Mouse (Mus musculus) c-Kit-positive CD71-negative TER-119-negative erythroid progenitor cells, embryonic 14.5 days (primary cell): ENCODE data around the gene Foxf2.

Source experiments
- DNase-seq: peaks from one replicate; pipeline ENCODE4 v3.0.0-alpha.2; 2013; ENCODE audit warnings: low read depth

Gene Foxf2

GRCm38 (mm10) chr13:31625333-31626101 is at the start of gene Foxf2:
Gene Foxf2 (plus strand): TSS chr13:31625816.
- no peak for DNase-seq

DNA sequence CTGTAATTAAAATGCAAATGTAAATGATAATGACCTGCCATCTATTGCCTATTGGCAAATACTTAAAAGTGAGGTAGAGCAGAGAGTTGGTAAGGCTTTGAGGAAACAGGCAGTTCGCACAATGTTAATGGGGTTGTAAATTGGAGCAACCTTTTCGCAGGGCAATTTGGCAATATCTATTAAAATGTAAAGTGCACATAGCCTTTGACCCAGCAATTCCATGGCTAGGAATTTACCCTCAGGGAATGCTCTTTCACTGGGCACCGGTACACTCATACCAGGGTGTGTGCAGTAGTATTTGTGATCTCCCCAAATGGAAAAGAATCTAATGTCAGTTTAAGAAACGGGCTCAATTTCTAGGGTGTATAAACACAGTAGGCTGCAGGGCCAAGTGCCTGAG is 48.9 kb upstream of the Foxf2 start:
- no peak for DNase-seq

- no peak for DNase-seq
Observed at GRCm38 (mm10) chr13:31577576-31577975, 48.0 kb upstream of the Foxf2 start.

DNA sequence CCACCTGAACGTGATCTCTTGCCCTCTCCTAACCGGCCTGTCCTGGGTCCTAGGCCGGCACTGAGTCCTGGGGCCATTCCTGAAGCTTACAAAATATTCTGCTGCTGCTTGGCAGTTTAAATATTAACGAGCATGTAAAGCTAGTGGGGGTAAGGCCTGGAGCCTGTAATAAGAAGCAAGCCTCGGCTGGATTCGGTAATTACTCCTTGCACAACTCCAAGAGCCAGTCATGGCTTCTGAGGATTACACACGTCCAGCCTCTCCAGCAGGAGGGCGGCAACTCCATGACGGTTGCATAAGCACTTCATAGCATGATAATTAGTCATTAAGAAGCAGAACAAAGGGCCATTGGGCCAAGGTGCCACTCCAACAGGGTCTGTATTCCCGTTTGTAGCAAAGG is 47.2 kb upstream of the Foxf2 start:
- DNase-seq = no peak

- no peak for DNase-seq
Observed at GRCm38 (mm10) chr13:31579866-31580265, 45.8 kb upstream of the Foxf2 start.

DNA sequence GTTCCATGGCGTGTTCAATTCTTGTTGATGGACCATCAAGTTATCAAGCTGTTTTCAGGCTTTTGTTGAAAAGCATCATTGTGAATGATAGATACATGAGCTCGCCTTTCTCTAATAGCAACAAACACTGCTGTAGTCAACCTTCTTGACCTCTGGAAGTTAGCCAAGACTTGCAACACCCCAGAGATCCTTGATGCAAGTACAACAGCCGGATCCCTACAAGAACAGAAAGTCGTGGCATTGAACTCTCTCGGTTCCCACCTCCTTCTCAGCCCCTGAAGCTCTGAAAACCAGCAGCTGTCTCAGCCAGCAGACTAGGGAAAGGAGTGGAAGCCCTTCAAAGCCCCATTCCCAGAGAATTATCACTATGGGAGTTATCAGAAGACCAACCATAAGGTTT is 38.3 kb upstream of the Foxf2 start:
- DNase-seq = no peak

GRCm38 (mm10) chr13:31599576-31599975 is 26.0 kb upstream of the Foxf2 start:
- DNase-seq = no peak

DNA sequence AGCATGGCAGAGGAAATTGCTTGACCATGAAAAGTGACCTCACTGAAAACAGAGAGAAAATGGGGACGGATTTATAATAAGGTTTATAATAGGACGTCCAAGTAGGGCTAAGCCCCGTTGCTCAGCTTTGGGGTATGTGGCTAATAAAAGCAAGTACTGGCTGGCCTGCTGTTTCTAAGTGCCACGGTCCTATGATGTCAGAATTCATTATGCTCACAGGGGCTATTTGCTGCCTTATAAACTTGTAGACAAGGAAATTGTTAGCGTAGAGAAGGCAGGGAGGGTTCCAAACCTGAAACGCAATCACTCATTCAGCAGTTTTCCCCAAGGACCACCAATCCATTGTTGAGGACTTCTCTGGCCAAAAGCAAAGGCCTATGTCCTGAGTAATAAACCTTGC is 21.7 kb upstream of the Foxf2 start:
- DNase-seq = no peak

DNA sequence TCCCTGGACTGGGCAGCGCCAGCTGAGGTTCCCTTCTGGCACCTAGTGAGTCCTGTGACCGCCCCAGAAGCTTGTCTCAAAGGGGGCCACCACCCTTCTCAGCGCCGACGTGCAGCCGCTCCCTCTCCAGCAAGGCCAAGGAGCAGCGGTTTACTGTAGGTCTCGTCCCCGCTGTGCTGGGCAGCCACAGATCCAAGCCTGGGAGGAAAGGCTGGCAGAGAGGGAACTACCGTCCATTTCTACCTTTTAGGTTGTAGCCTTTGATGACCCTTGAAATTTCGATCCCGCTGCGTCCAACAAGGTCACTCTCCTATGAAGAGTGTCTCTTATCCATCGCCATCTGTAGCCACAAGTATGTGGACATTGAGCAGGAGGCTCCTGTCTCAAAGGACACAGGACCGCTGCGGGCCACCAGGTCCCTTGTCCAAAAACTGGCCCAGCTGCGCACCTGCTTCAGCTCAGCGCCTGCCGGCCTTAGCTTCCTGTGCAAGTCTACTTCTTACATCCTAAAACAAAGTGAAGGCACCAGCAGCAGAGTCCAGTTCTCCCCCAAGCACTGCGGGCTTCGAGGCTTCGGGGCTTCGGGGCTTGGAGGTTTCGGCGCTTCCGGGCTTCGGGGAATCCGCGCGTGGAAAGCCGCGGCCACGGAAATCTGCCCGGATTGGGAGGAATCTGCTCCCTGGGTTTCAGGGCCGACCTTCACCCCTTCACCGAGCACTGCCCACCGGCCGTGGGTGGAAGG is 10.7 kb upstream of the Foxf2 start:
- DNase-seq = no peak

- DNase-seq = no peak
Observed at GRCm38 (mm10) chr13:31615561-31616165, 10.0 kb upstream of the Foxf2 start.

- no peak for DNase-seq
Observed at GRCm38 (mm10) chr13:31618001-31618400, 7.6 kb upstream of the Foxf2 start.

DNA sequence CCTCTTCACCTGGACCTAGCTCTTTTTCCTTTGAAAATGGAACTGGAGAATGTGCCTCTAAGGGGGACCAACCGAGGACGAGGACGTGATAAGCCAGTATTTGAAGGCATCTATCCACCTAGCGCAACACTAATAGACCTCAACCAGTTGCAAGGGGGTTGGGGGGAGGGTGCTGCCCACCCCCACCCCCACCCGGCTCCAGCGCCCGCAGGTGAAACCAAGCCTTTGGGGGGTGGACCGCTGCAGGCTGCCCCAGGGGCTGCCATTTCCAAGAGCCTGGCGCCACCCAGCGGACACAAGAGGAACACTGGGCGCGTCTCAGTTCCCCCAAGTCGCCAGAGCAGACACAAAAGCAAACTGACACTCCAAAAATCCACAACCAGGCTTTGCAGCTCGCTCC is 7.2 kb upstream of the Foxf2 start:
- no peak for DNase-seq

DNA sequence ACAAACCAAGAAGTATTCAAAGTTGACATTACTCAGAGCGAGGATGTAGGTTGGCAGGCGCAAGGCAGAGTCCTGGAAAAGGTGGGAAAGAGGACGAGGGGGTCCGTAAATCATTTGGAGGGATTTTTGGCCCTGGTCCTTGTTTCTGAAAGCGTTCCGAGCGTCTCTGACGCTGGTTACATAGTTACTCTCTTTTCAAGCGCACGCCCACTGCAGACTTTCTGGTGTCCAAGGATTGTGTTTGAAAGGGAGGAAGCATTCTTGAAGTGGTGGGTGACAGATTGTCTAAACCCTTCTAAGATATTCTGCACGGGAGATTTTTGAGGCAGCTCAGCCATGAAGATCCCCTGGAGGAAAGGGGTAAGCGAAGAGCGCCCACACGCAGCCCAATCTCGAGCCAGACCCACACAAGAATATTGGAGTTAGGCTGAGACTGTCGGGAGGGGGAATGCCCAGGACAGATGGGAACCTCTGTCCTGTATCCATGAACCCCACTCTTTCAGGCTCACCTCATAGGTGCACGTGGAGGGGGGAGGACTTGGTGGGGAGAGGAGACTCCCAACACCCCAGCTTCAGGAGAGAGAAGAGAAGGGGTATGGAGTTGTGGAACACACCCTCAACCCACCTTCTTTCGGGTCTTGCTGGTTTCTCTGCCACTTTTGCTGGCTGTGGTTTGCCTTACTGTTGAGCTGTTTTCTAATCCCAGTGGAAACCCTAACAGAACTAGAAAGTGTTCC is 6.5 kb upstream of the Foxf2 start:
- DNase-seq = no peak

GRCm38 (mm10) chr13:31619826-31620498 is 5.7 kb upstream of the Foxf2 start:
- DNase-seq = no peak

GRCm38 (mm10) chr13:31620499-31620847 is 5.1 kb upstream of the Foxf2 start:
- DNase-seq = no peak

GRCm38 (mm10) chr13:31620937-31621336 is 4.7 kb upstream of the Foxf2 start:
- DNase-seq = no peak

GRCm38 (mm10) chr13:31621741-31622140 is 3.9 kb upstream of the Foxf2 start:
- no peak for DNase-seq

DNA sequence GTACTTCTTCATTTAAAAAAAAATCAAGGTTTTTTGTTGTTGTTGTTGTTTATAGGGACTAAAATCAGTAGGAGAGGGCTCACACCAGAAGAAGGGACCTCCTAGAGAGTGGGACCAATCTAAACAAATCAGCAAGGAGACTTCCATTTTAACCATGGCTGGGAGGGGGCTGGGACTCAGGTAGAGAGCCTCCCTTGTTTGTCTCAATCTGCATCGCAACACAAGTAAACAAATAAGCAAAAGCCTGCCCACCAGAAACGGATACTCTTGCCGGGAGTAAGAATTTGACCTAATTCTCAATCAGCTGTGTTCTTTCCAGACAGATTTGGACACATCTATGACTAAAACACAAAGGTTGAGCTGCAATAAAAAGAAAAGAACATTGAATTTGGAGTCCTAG is 3.2 kb upstream of the Foxf2 start:
- no peak for DNase-seq

DNA sequence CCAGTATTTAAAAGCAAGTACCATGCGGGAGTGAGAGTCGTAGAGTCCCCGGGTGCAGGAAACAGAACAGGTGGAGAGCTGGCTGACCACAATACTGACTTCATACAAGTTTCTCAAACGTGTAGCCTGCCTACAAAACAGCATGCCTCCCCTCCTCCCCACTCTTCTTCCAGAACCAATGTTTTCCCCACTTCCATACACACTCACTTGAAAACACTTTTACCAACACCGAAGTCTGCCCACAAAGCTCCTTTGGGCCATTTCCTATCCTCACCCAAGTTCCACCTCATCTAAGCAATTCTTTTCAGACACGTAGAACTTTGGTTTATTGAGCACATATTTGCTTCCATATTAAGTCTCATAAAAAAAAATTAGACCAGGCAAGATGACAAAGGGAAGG is 2.3 kb upstream of the Foxf2 start:
- DNase-seq = no peak

DNA sequence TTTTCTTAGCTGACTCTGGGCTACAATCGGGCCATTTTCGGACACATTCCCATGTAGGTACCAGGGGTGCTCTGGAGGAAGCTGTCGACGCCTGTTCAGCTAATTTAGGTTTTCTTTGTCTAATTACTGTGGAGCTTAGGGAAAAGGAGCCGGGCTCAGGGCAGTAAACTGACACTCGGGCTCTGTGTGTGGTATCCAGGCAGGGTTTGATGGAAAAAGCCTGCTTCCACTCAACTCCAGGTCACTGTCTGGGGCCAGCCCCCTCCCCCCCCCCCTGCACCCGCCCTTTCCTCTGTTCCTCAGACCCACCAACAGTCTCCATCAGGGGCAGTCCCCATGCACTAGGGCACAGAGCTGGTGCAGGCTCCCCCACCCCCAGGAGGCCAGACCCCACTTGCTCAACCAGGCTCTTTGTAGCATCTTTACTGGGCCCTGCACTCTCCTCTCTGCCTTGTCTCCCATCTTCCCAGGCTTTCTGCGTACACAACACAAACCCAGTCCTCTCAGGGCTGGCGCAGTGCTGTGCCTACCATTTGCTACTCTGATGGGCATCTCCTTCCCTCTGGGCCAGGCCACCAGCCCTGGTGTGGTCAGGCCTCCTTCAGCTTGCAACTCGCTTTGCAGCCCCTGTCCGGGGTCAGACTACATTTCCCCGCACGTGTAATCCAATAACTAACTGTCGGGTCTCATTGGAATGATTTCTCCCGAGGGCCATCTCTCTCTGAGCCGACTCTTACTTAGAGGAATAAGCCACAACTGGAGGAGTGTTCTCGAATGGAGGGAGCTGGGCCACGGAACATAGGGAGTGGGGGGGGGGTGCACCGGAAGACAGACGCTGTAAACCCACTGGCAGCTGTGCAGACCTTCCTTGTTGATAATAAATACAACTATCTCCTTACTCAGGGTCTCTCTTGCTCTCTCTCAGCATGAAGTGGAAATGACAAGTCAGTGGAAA is 1.4 kb upstream of the Foxf2 start:
- no peak for DNase-seq

- DNase-seq = no peak
Observed at GRCm38 (mm10) chr13:31624966-31625332, 667 bp upstream of the Foxf2 start.
